Mouse (Mus musculus) CH12.LX (cell line): Measurements from ENCODE around the gene Pnpla3.

Experiments
- CTCF ChIP-seq, 2 experiments: IDR thresholded peaks in 1 of 2; conservative IDR thresholded peaks in 1 of 2; 2 replicates each; pipeline ENCODE4 v1.5.1; 2011 to 2012; ENCODE audit warnings: low read depth in 2 of 2, low read length in 2 of 2, improper control_type of control experiment in 1 of 2, inconsistent platforms in 1 of 2, mild to moderate bottlenecking in 1 of 2, moderate library complexity in 1 of 2
- POLR2AphosphoS2 ChIP-seq: IDR thresholded peaks from 2 replicates; pipeline ENCODE4 v1.6.1; 2011; ENCODE audit warnings: low read depth, low read length, improper control_type of control experiment

DNA sequence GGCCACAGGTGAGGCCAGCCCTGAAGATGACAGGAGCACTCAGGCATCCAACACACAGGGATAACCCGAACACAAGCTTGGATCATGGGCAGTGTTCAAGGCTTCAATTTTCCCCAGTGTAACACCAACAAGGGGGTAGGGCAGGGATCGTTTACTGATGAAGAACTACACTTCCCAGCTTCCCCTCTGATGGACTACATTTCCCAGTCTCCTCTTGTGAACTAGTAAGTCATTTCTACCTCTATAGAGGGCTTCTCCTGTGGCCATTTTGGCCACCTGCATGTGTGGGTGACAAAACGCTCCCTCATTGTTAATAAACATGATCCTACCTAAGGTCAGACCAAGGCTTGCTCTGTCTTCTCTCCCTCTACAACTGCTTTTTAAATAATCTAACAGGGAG lies 22.2 kb downstream of the Pnpla3 start:
- no peak for TF ChIP-seq POLR2AphosphoS2
- TF ChIP-seq CTCF (conservative IDR thresholded peaks at IDR 0.05 in 1 of 2, IDR thresholded peaks at IDR 0.05 in 1 of 2; ENCODE audit: low read depth in 2 of 2, low read length in 2 of 2) = no peak
